Mouse (Mus musculus): ENCODE data around the gene Dtx3l. TPM values are rescaled to one million over a fixed set of nuclear protein-coding genes. Genes with fewer than 3 reads are reported as not detected.

Gene Dtx3l
- polyA plus RNA-seq, 1 experiment from 2014 or later = 1.4 TPM

DNA sequence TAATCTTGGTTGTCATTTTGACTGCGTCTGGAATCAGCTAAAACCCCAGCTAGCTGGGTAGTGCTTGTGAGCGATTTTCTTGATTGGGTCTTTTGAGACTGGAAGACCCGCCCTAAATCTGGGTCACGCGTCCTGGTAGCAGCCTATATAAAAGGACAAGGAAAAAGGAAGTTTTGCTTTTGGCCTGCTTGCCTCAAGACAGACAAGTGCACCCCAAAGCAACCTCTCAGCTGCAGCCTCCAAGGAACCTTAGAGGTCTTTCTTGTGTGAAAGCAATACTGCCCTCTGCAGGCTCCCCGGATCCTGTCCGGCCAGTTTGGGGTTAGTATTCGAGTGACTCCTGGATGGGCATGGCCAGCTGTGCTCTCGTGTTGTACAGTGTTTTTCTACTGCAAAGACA, 739 bp upstream of the Dtx3l start:
- Histone ChIP-seq H3K4me2 (ENCODE audit: low read length) (peak overlapping the region; percentile 82), H3K27me3 (replicated peaks; ENCODE audit: control insufficient read depth, insufficient read depth, low read length) (0 out of 2 replicates have a peak, but pooled peaks cover 2% of the 10 kb centered on the region), H3K9ac (ENCODE audit: low read depth, low read length) (no peak overlapping the region), H3K9me3 (ENCODE audit: control insufficient read depth, low read length) (no peaks in the 10 kb centered on the region), H3K27ac (ENCODE audit: low read depth, low read length) (no peak overlapping the region), H3K36me3 (ENCODE audit: control insufficient read depth, insufficient read depth, low read length) (no peaks in the 10 kb centered on the region), H3K4me1 (ENCODE audit: control insufficient read depth, insufficient read depth, low read depth, low read length) (peaks cover 11% of the 10 kb centered on the region), H3K4me3 (ENCODE audit: low read length) (no peak overlapping the region; the same call in 1 of the 2 replicates)
- 0 out of 2 replicates have a peak, but pooled peaks have one; percentile 40 for ATAC-seq
- 13% methylated on average over 9 of the region's 9 CpGs for WGBS

DNA sequence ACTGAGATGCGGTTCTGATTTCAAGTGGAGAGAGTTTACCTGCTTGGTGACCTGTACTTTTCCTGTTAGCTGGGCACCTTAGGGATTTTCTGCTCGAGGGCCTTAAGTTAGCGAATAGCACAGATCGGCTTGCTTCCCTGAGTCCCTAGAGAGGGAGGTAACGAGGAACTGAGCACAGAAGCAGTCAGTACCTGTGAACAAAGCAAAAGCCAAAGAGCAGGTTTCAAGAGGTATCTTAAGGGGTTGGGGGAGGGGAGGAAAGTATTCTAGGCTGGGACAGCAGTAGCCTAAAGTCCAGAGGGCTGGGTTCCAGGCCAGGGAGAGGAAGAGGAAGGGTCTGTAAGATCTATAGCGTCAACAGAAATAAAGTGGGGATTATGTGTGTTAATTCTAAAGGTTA, 310 bp upstream of the Dtx3l start:
- Histone ChIP-seq H3K4me2 (ENCODE audit: low read length) (peak overlapping the region; percentile 82), H3K9ac (ENCODE audit: low read depth, low read length) (peak overlapping the region; percentile 63), H3K4me1 (ENCODE audit: control insufficient read depth, insufficient read depth, low read depth, low read length) (peaks cover 11% of the 10 kb centered on the region), H3K36me3 (ENCODE audit: control insufficient read depth, insufficient read depth, low read length) (no peaks in the 10 kb centered on the region), H3K4me3 (ENCODE audit: low read length) (peak overlapping the region; percentile 55), H3K27me3 (replicated peaks; ENCODE audit: control insufficient read depth, insufficient read depth, low read length) (0 out of 2 replicates have a peak, but pooled peaks cover 2% of the 10 kb centered on the region), H3K27ac (ENCODE audit: low read depth, low read length) (no peak overlapping the region), H3K9me3 (ENCODE audit: control insufficient read depth, low read length) (no peaks in the 10 kb centered on the region)
- ATAC-seq = no peak
- WGBS = 5% methylated on average over 6 of the region's 6 CpGs

- ATAC-seq = no peak
- H3K36me3 ChIP-seq (ENCODE audit: control insufficient read depth, insufficient read depth, low read length) = no peaks in the 10 kb centered on the region
- no peak overlapping the region for H3K9ac ChIP-seq (ENCODE audit: low read depth, low read length)
Measured at GRCm38 (mm10) chr16:35933181-35933580, 5.8 kb downstream of the Dtx3l start.

GRCm38 (mm10) chr16:35932179-35933055, 6.5 kb downstream of the Dtx3l start:
- H3K9me3 ChIP-seq (ENCODE audit: control insufficient read depth, low read length) = no peaks in the 10 kb centered on the region

More at GRCm38 (mm10) chr16:35933181-35933580, 5.8 kb downstream of the Dtx3l start:
- Histone ChIP-seq H3K27me3 (replicated peaks; ENCODE audit: control insufficient read depth, insufficient read depth, low read length) (no peaks in the 10 kb centered on the region), H3K27ac (ENCODE audit: low read depth, low read length) (no peak overlapping the region), H3K4me3 (ENCODE audit: low read length) (no peak overlapping the region), H3K4me2 (ENCODE audit: low read length) (no peak overlapping the region), H3K9me3 (ENCODE audit: control insufficient read depth, low read length) (no peaks in the 10 kb centered on the region), H3K4me1 (ENCODE audit: control insufficient read depth, insufficient read depth, low read depth, low read length) (no peaks in the 10 kb centered on the region)
- 87% methylated on average over 10 of the region's 10 CpGs for WGBS

GRCm38 (mm10) chr16:35924341-35924740, 14.6 kb downstream of the Dtx3l start:
- no peaks in the 10 kb centered on the region for H3K4me1 ChIP-seq (ENCODE audit: control insufficient read depth, insufficient read depth, low read depth, low read length)
- no peaks in the 10 kb centered on the region for H3K9me3 ChIP-seq (ENCODE audit: control insufficient read depth, low read length)
- ATAC-seq = no peak
- no peak overlapping the region for H3K9ac ChIP-seq (ENCODE audit: low read depth, low read length)
- no peaks in the 10 kb centered on the region for H3K27me3 ChIP-seq (replicated peaks; ENCODE audit: control insufficient read depth, insufficient read depth, low read length)
- H3K4me2 ChIP-seq (ENCODE audit: low read length) = no peak overlapping the region
- H3K4me3 ChIP-seq (ENCODE audit: low read length) = no peak overlapping the region
- WGBS = 91% methylated on average over 5 of the region's 5 CpGs
- no peak overlapping the region for H3K27ac ChIP-seq (ENCODE audit: low read depth, low read length)
- H3K36me3 ChIP-seq (ENCODE audit: control insufficient read depth, insufficient read depth, low read length) = no peaks in the 10 kb centered on the region

More at GRCm38 (mm10) chr16:35932179-35933055, 6.5 kb downstream of the Dtx3l start:
- H3K4me3 ChIP-seq (ENCODE audit: low read length) = no peak overlapping the region
- H3K27ac ChIP-seq (ENCODE audit: low read depth, low read length) = no peak overlapping the region
- no peaks in the 10 kb centered on the region for H3K36me3 ChIP-seq (ENCODE audit: control insufficient read depth, insufficient read depth, low read length)
- H3K9ac ChIP-seq (ENCODE audit: low read depth, low read length) = no peak overlapping the region
- no peaks in the 10 kb centered on the region for H3K4me1 ChIP-seq (ENCODE audit: control insufficient read depth, insufficient read depth, low read depth, low read length)
- no peak for ATAC-seq
- no peak overlapping the region for H3K4me2 ChIP-seq (ENCODE audit: low read length)
- no peaks in the 10 kb centered on the region for H3K27me3 ChIP-seq (replicated peaks; ENCODE audit: control insufficient read depth, insufficient read depth, low read length)
- 87% methylated on average over 19 of the region's 19 CpGs for WGBS

GRCm38 (mm10) chr16:35923546-35924198, 15.3 kb downstream of the Dtx3l start:
- Histone ChIP-seq H3K36me3 (ENCODE audit: control insufficient read depth, insufficient read depth, low read length) (no peaks in the 10 kb centered on the region), H3K4me3 (ENCODE audit: low read length) (no peak overlapping the region), H3K27me3 (replicated peaks; ENCODE audit: control insufficient read depth, insufficient read depth, low read length) (no peaks in the 10 kb centered on the region), H3K9ac (ENCODE audit: low read depth, low read length) (no peak overlapping the region), H3K9me3 (ENCODE audit: control insufficient read depth, low read length) (no peaks in the 10 kb centered on the region), H3K4me1 (ENCODE audit: control insufficient read depth, insufficient read depth, low read depth, low read length) (no peaks in the 10 kb centered on the region), H3K27ac (ENCODE audit: low read depth, low read length) (no peak overlapping the region), H3K4me2 (ENCODE audit: low read length) (no peak overlapping the region)
- ATAC-seq = no peak
- WGBS = 78% methylated on average over 7 of the region's 7 CpGs

- Histone ChIP-seq H3K4me3 (ENCODE audit: low read length) (no peak overlapping the region), H3K4me1 (ENCODE audit: control insufficient read depth, insufficient read depth, low read depth, low read length) (no peaks in the 10 kb centered on the region), H3K27me3 (replicated peaks; ENCODE audit: control insufficient read depth, insufficient read depth, low read length) (no peaks in the 10 kb centered on the region), H3K27ac (ENCODE audit: low read depth, low read length) (no peak overlapping the region), H3K4me2 (ENCODE audit: low read length) (no peak overlapping the region), H3K36me3 (ENCODE audit: control insufficient read depth, insufficient read depth, low read length) (no peaks in the 10 kb centered on the region), H3K9me3 (ENCODE audit: control insufficient read depth, low read length) (no peaks in the 10 kb centered on the region), H3K9ac (ENCODE audit: low read depth, low read length) (no peak overlapping the region)
- 87% methylated on average over 3 of the region's 3 CpGs for WGBS
- no peak for ATAC-seq
Measured at GRCm38 (mm10) chr16:35922301-35922895, 16.6 kb downstream of the Dtx3l start.

DNA sequence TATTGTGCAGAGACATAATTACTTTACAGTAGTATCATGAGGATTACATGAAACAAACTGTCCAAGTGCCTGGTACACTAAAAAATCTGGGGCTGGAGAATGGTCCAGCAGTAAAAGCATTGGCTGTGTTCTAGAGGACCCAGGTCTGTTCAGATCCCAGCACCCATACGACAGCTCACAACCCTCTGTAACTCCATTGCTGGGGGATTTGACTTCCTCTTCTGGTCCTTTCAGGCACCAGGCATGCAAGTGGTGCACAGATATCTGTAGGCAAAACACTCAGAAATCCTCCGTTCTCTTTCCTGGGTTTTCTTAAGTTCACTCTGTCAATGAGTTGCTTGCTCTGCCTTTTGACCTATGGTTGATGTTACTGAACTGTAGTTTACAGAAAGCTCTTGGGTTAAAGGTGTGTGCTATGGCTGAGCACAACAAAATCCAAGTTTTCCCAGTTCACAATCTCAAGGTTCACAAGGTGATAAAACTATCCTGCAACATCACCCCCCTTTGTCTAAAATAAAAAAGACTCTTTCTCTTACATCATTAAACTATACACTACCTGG, 17.2 kb downstream of the Dtx3l start:
- Histone ChIP-seq H3K4me3 (ENCODE audit: low read length) (no peak overlapping the region), H3K4me2 (ENCODE audit: low read length) (no peak overlapping the region), H3K27me3 (replicated peaks; ENCODE audit: control insufficient read depth, insufficient read depth, low read length) (no peaks in the 10 kb centered on the region), H3K36me3 (ENCODE audit: control insufficient read depth, insufficient read depth, low read length) (no peaks in the 10 kb centered on the region), H3K27ac (ENCODE audit: low read depth, low read length) (no peak overlapping the region), H3K9me3 (ENCODE audit: control insufficient read depth, low read length) (no peaks in the 10 kb centered on the region), H3K4me1 (ENCODE audit: control insufficient read depth, insufficient read depth, low read depth, low read length) (no peaks in the 10 kb centered on the region), H3K9ac (ENCODE audit: low read depth, low read length) (no peak overlapping the region)
- WGBS = 87% methylated on average over 2 of the region's 2 CpGs
- ATAC-seq = no peak
